In genomic region chr11:117877917-117878745, GRCm38 (mm10) we compare ENCODE assay signal across 9 mouse cellular contexts. TPM values are rescaled to one million over a fixed set of nuclear protein-coding genes. Genes with fewer than 3 reads are reported as not detected.
DNase-seq lines count a peak whose midpoint lies in the region; ATAC-seq lines count a peak whose summit lies in the region.
"Had no signal": no experiment of that assay in that cellular context is flagged by ENCODE, and none has a peak within 500 bp of the region (broad histone marks: within the 10 kb centered on the region; RNA-seq: fewer than 3 reads in every experiment).

No protein-coding gene starts in this region.

- no peaks in the 10 kb centered on the region for H3K36me3 ChIP-seq in forebrain, embryonic 10.5 days (replicated peaks)
- H3K36me3 ChIP-seq in limb, embryonic 11.5 days (ENCODE audit: control insufficient read depth, insufficient read depth, low read length) = no peaks in the 10 kb centered on the region; the same call in 1 of the 2 replicates
- H3K36me3 ChIP-seq in midbrain, embryonic 13.5 days = no peaks in the 10 kb centered on the region

- peak; percentile 89 for ATAC-seq in inflammation-experienced regulatory T-cells, adult 6 months
- no peak for ATAC-seq in limb, embryonic 11.5 days (ENCODE audit: insufficient number of reproducible peaks, low FRiP score, low TSS enrichment, low read depth)
- ATAC-seq in midbrain, embryonic 13.5 days = peak; percentile 75

- H3K4me2 ChIP-seq in limb, embryonic 11.5 days (ENCODE audit: low read depth, severe bottlenecking) = no peak overlapping the region
- peak overlapping the region; percentile 33 for H3K4me2 ChIP-seq in midbrain, embryonic 13.5 days (replicated peaks)

- WGBS in forebrain, embryonic 10.5 days = 44% methylated on average over 13 of the region's 13 CpGs
- 40% methylated on average over 13 of the region's 13 CpGs for WGBS in limb, embryonic 11.5 days
- WGBS in midbrain, embryonic 13.5 days = 35% methylated on average over 13 of the region's 13 CpGs

- no peaks in the 10 kb centered on the region for H3K9me3 ChIP-seq in forebrain, embryonic 10.5 days
- H3K9me3 ChIP-seq in limb, embryonic 11.5 days (ENCODE audit: control insufficient read depth, low read length) = no peaks in the 10 kb centered on the region
- no peaks in the 10 kb centered on the region for H3K9me3 ChIP-seq in midbrain, embryonic 13.5 days

- H3K9ac ChIP-seq in limb, embryonic 11.5 days (ENCODE audit: low read length) = 0 out of 2 replicates have a peak overlapping the region, but pooled peaks have one; percentile 12
- peak overlapping the region; percentile 58 for H3K9ac ChIP-seq in midbrain, embryonic 13.5 days (replicated peaks)

- peaks cover 79% of the 10 kb centered on the region for H3K27me3 ChIP-seq in forebrain, embryonic 10.5 days (ENCODE audit: poor library complexity, severe bottlenecking)
- no peaks in the 10 kb centered on the region for H3K27me3 ChIP-seq in limb, embryonic 11.5 days (ENCODE audit: control insufficient read depth, insufficient read depth, low read length)
- H3K27me3 ChIP-seq in midbrain, embryonic 13.5 days = 0 out of 2 replicates have a peak, but pooled peaks cover 3% of the 10 kb centered on the region

- DNase-seq in cerebellum, adult 11-12 months = peak; percentile 42
- no peak for DNase-seq in cerebellum, postnatal 36 days
- peak; percentile 68 to 69 for DNase-seq in B cell, adult 2 months
- no peak for DNase-seq in forebrain, embryonic 10.5 days (ENCODE audit: extremely low spot score, low spot score)
- DNase-seq in limb, embryonic 11.5 days (ENCODE audit: low spot score) = no peak
- peak; percentile 70 for DNase-seq in thymus, postnatal 14 days

- peaks cover 65% of the 10 kb centered on the region for H3K4me1 ChIP-seq in forebrain, embryonic 10.5 days
- H3K4me1 ChIP-seq in limb, embryonic 11.5 days (ENCODE audit: control insufficient read depth, insufficient read depth, low read length) = peaks cover 10% of the 10 kb centered on the region
- peaks cover 44% of the 10 kb centered on the region for H3K4me1 ChIP-seq in midbrain, embryonic 13.5 days (replicated peaks)

- H3K4me3 ChIP-seq in forebrain, embryonic 10.5 days = peak overlapping the region; percentile 29
- H3K4me3 ChIP-seq in limb, embryonic 11.5 days (ENCODE audit: low read depth, low read length) = no peak overlapping the region
- H3K4me3 ChIP-seq in midbrain, embryonic 13.5 days (replicated peaks) = no peak overlapping the region

- H3K27ac ChIP-seq in forebrain, embryonic 10.5 days = peak overlapping the region; percentile 74
- H3K27ac ChIP-seq in limb, embryonic 11.5 days (replicated peaks; ENCODE audit: low read depth, low read length) = no peak overlapping the region; the same call in 1 of the 2 replicates
- H3K27ac ChIP-seq in midbrain, embryonic 13.5 days = peak overlapping the region; percentile 65; the same call in 1 of the 2 replicates

RNA-seq across cellular contexts. Expression of gene Tha1, which starts 4.8 kb away (rescaled TPM):
- 4.4 and 6.4 TPM in 2 replicates for polyA plus RNA-seq in forebrain, embryonic 10.5 days (2016; fragmentation: Nextera tagmentation; extraction: Ambion mirVana)
- 10 to 100 TPM in 1 of 3 experiments, 1 to 10 TPM in 2; 8.5 to 12.7 (median 9.3) TPM for polyA plus RNA-seq in inflammation-experienced regulatory T-cells, adult 6 months (2017; shearing (Covaris generic))
- polyA plus RNA-seq in limb, embryonic 11.5 days (2014; fragmentation: Nextera tagmentation; extraction: Ambion mirVana) = 1.4 and 1.5 TPM in 2 replicates
- 2.6 and 3.0 TPM in 2 replicates for polyA plus RNA-seq in midbrain, embryonic 13.5 days (2015; fragmentation: Nextera tagmentation; extraction: Ambion mirVana)

RNA-seq across cellular contexts. Expression of gene Tmem235, which starts 17.6 kb away (rescaled TPM):
- polyA plus RNA-seq in forebrain, embryonic 10.5 days (2016; fragmentation: Nextera tagmentation; extraction: Ambion mirVana) = not detected in 2 replicates
- not detected for polyA plus RNA-seq in inflammation-experienced regulatory T-cells, adult 6 months (2017; shearing (Covaris generic))
- not detected in 2 replicates for polyA plus RNA-seq in limb, embryonic 11.5 days (2014; fragmentation: Nextera tagmentation; extraction: Ambion mirVana)
- not detected in 2 replicates for polyA plus RNA-seq in midbrain, embryonic 13.5 days (2015; fragmentation: Nextera tagmentation; extraction: Ambion mirVana)
- polyA plus RNA-seq: gonadal fat pad, adult 2 months had no signal

RNA-seq across cellular contexts. Expression of gene Birc5, which starts 29.1 kb away (rescaled TPM):
- polyA plus RNA-seq in forebrain, embryonic 10.5 days (2016; fragmentation: Nextera tagmentation; extraction: Ambion mirVana) = 412 and 424 TPM in 2 replicates
- 100 to 1,000 TPM in 1 of 3 experiments, 10 to 100 TPM in 2; 16.8 to 256 (median 23.6) TPM for polyA plus RNA-seq in inflammation-experienced regulatory T-cells, adult 6 months (2017; shearing (Covaris generic))
- polyA plus RNA-seq in limb, embryonic 11.5 days (2014; fragmentation: Nextera tagmentation; extraction: Ambion mirVana) = 400 and 435 TPM in 2 replicates
- polyA plus RNA-seq in midbrain, embryonic 13.5 days (2015; fragmentation: Nextera tagmentation; extraction: Ambion mirVana) = 99.1 and 105 TPM in 2 replicates

RNA-seq across cellular contexts. Expression of gene Tk1, which starts 52.2 kb away (rescaled TPM):
- polyA plus RNA-seq in forebrain, embryonic 10.5 days (2016; fragmentation: Nextera tagmentation; extraction: Ambion mirVana) = 167 and 178 TPM in 2 replicates
- 100 to 1,000 TPM in 1 of 3 experiments, 10 to 100 TPM in 2; 27.3 to 126 (median 52.4) TPM for polyA plus RNA-seq in inflammation-experienced regulatory T-cells, adult 6 months (2017; shearing (Covaris generic))
- polyA plus RNA-seq in limb, embryonic 11.5 days (2014; fragmentation: Nextera tagmentation; extraction: Ambion mirVana) = 126 and 138 TPM in 2 replicates
- polyA plus RNA-seq in midbrain, embryonic 13.5 days (2015; fragmentation: Nextera tagmentation; extraction: Ambion mirVana) = 34.5 and 36.2 TPM in 2 replicates

RNA-seq across cellular contexts. Expression of gene Afmid, which starts 52.4 kb away (rescaled TPM):
- polyA plus RNA-seq in forebrain, embryonic 10.5 days (2016; fragmentation: Nextera tagmentation; extraction: Ambion mirVana) = 4.0 and 4.8 TPM in 2 replicates
- polyA plus RNA-seq in inflammation-experienced regulatory T-cells, adult 6 months (2017; shearing (Covaris generic)) = 10 to 100 TPM; 32.7 to 39.5 (median 35.4) TPM
- 3.1 and 3.2 TPM in 2 replicates for polyA plus RNA-seq in limb, embryonic 11.5 days (2014; fragmentation: Nextera tagmentation; extraction: Ambion mirVana)
- polyA plus RNA-seq in midbrain, embryonic 13.5 days (2015; fragmentation: Nextera tagmentation; extraction: Ambion mirVana) = 4.1 and 4.3 TPM in 2 replicates

Comparison
In these comparisons a context has a peak if more than half of its experiments do, and no peak if none do; other contexts are left out.
1. DNase-seq: peak in cerebellum, adult 11-12 months (single experiment), B cell, adult 2 months (2 of 2) and thymus, postnatal 14 days (single experiment); none in cerebellum, postnatal 36 days (0 of 2), forebrain, embryonic 10.5 days (single experiment) and limb, embryonic 11.5 days (single experiment).